Mouse (Mus musculus) CH12.LX (cell line): ENCODE measurements around the gene Med25. TPM values are rescaled to one million over a fixed set of nuclear protein-coding genes. Genes with fewer than 3 reads are reported as not detected.

Source experiments
- DNase-seq: peaks from one replicate; pipeline ENCODE4 v3.0.0-alpha.2; 2013; ENCODE audit errors: extremely low read depth
- H3K27ac ChIP-seq: 2 replicates; pipeline ENCODE4 v1.5.1; 2012; ENCODE audit warnings: low read depth, mild to moderate bottlenecking, control low read depth, moderate library complexity; ENCODE audit not compliant: insufficient read depth
- H3K27me3 ChIP-seq: replicated peaks from 2 replicates; pipeline ENCODE3; 2012; ENCODE audit warnings: inconsistent platforms
- H3K36me3 ChIP-seq, 2 experiments: replicated peaks in 1 of 2; 2 replicates each; pipeline versions ENCODE3 to v1.6.1; 2012; ENCODE audit warnings: inconsistent platforms in 1 of 2, low read length in 1 of 2, mild to moderate bottlenecking in 1 of 2, mixed read lengths in 1 of 2, moderate library complexity in 1 of 2; ENCODE audit not compliant: control insufficient read depth in 1 of 2, insufficient read depth in 1 of 2
- H3K4me1 ChIP-seq, 2 experiments: 2 replicates each; pipeline ENCODE4 v1.6.1; 2012; ENCODE audit warnings: inconsistent platforms in 1 of 2, moderate library complexity in 1 of 2; ENCODE audit not compliant: insufficient read depth in 2 of 2, control insufficient read depth in 1 of 2
- H3K4me2 ChIP-seq: 2 replicates; pipeline ENCODE4 v1.6.1; 2012; ENCODE audit warnings: low read depth, mild to moderate bottlenecking, control low read depth; ENCODE audit not compliant: poor library complexity, insufficient read depth, severe bottlenecking
- H3K4me3 ChIP-seq, 3 experiments: fragments of 150-350 bp in 1 of 3; sonication (generic) in 1 of 3; replicated peaks in 1 of 3; 2 replicates each; pipeline versions ENCODE3 to v1.5.1; 2011 to 2012; ENCODE audit warnings: low read depth in 2 of 3, low read length in 2 of 3, mild to moderate bottlenecking in 2 of 3, moderate library complexity in 2 of 3, control low read depth in 1 of 3, improper control_type of control experiment in 1 of 3, inconsistent platforms in 1 of 3, mixed read lengths in 1 of 3; ENCODE audit not compliant: poor library complexity in 1 of 3
- H3K79me2 ChIP-seq: replicated peaks from 2 replicates; pipeline ENCODE4 v1.6.1; 2012; ENCODE audit warnings: mild to moderate bottlenecking, moderate library complexity; ENCODE audit not compliant: control insufficient read depth, poor library complexity, insufficient read depth, severe bottlenecking; ENCODE audit errors: extremely low read depth
- H3K9ac ChIP-seq: 2 replicates; pipeline ENCODE4 v1.6.1; 2012; ENCODE audit warnings: low read depth, mild to moderate bottlenecking, control low read depth, moderate library complexity; ENCODE audit not compliant: insufficient read depth
- H3K9me3 ChIP-seq: replicated peaks from 2 replicates; pipeline ENCODE3; 2012; ENCODE audit warnings: low read length, inconsistent platforms, mixed read lengths
- CTCF ChIP-seq, 2 experiments: IDR thresholded peaks in 1 of 2; conservative IDR thresholded peaks in 1 of 2; 2 replicates each; pipeline ENCODE4 v1.5.1; 2011 to 2012; ENCODE audit warnings: low read depth in 2 of 2, low read length in 2 of 2, improper control_type of control experiment in 1 of 2, inconsistent platforms in 1 of 2, mild to moderate bottlenecking in 1 of 2, moderate library complexity in 1 of 2
- E2F4 ChIP-seq: IDR thresholded peaks from 2 replicates; pipeline ENCODE4 v1.6.1; 2011; ENCODE audit warnings: low read depth, low read length, improper control_type of control experiment; ENCODE audit not compliant: insufficient replicate concordance
- ELF1 ChIP-seq: IDR thresholded peaks from 2 replicates; pipeline ENCODE4 v1.6.1; 2014; ENCODE audit warnings: low read depth, mild to moderate bottlenecking, inconsistent platforms, low read length, improper control_type of control experiment
- EP300 ChIP-seq: IDR thresholded peaks from 2 replicates; pipeline ENCODE4 v1.6.1; 2011; ENCODE audit warnings: low read length, improper control_type of control experiment
- HCFC1 ChIP-seq: IDR thresholded peaks from 2 replicates; pipeline ENCODE4 v1.6.1; 2012; ENCODE audit warnings: low read depth, mild to moderate bottlenecking, inconsistent platforms, low read length, improper control_type of control experiment
- MAX ChIP-seq: IDR thresholded peaks from 2 replicates; pipeline ENCODE4 v1.6.1; 2011; ENCODE audit warnings: low read length, improper control_type of control experiment
- MAZ ChIP-seq: IDR thresholded peaks from 2 replicates; pipeline ENCODE4 v1.6.1; 2012; ENCODE audit warnings: low read depth, mild to moderate bottlenecking, inconsistent platforms, low read length, improper control_type of control experiment, moderate library complexity
- NRF1 ChIP-seq: IDR thresholded peaks from 2 replicates; pipeline ENCODE4 v1.6.1; 2014; ENCODE audit warnings: low read depth, mild to moderate bottlenecking, inconsistent platforms, low read length, improper control_type of control experiment, moderate library complexity
- POLR2A ChIP-seq: IDR thresholded peaks from 2 replicates; pipeline ENCODE4 v1.6.1; 2011; ENCODE audit warnings: low read depth, mild to moderate bottlenecking, improper control_type of control experiment, low read length
- POLR2AphosphoS2 ChIP-seq: IDR thresholded peaks from 2 replicates; pipeline ENCODE4 v1.6.1; 2011; ENCODE audit warnings: low read depth, low read length, improper control_type of control experiment
- SIN3A ChIP-seq: IDR thresholded peaks from 2 replicates; pipeline ENCODE4 v1.6.1; 2012; ENCODE audit warnings: low read length, improper control_type of control experiment, inconsistent platforms
- TCF12 ChIP-seq: IDR thresholded peaks from 2 replicates; pipeline ENCODE4 v1.6.1; 2014; ENCODE audit warnings: low read depth, mild to moderate bottlenecking, inconsistent platforms, low read length, improper control_type of control experiment
- UBTF ChIP-seq: IDR thresholded peaks from 2 replicates; pipeline ENCODE4 v1.6.1; 2012; ENCODE audit warnings: low read depth, mild to moderate bottlenecking, inconsistent platforms, low read length, improper control_type of control experiment, moderate library complexity
- ZKSCAN1 ChIP-seq: IDR thresholded peaks from 2 replicates; pipeline ENCODE4 v1.6.1; 2012; ENCODE audit warnings: low read depth, inconsistent platforms, low read length, improper control_type of control experiment, borderline replicate concordance
- ZMIZ1 ChIP-seq: IDR thresholded peaks from 2 replicates; pipeline ENCODE4 v1.6.1; 2012; ENCODE audit warnings: low read depth, mild to moderate bottlenecking, inconsistent platforms, low read length, improper control_type of control experiment
- dilution Hi-C: fragments of 300-500 bp; cut with MboI; formaldehyde crosslinking; loops from 2 replicates; pipeline ENCODE4 v1.14.3; 2020; ENCODE audit warnings: low sequenced_read_pairs; ENCODE audit not compliant: extremely low pct_unique_long_range_greater_than_20kb, extremely low pct_ligation_motif_present
- in situ Hi-C: fragments of 300-500 bp; cut with MboI; formaldehyde crosslinking; loops from 3 replicates; pipeline ENCODE4 v1.14.3; 2019; ENCODE audit warnings: low sequenced_read_pairs, low pct_ligation_motif_present, low pct_unique_long_range_greater_than_20kb, mixed read lengths
- polyA plus RNA-seq: library from polyadenylated mRNA; unstranded; fragments of >175 nt; gene quantifications from 2 replicates; pipeline ENCODE4 v1.2.1, GENCODE M21; 2012; ENCODE audit warnings: low read depth; ENCODE audit not compliant: insufficient read length
- total RNA-seq, 2 experiments: library from RNA; depleted of rRNA; stranded (reverse); fragments of 300-350 nt in 1 of 2; fragments of >200 nt in 1 of 2; gene quantifications; 2 replicates each; pipeline ENCODE4 v1.2.3; 2012 to 2014

Gene Med25
- total and polyA plus RNA-seq, 3 experiments, result 18.4 to 67.4 (median 56.7) TPM

- Histone ChIP-seq H3K4me1 (peaks cover 9 to 33% of the 10 kb centered on the region in 2 experiments), H3K9ac (no peak overlapping the region), H3K9me3 (no peaks in the 10 kb centered on the region), H3K79me2 (no peaks in the 10 kb centered on the region), H3K36me3 (peaks cover 71 to 84% of the 10 kb centered on the region in 2 experiments), H3K4me2 (no peak overlapping the region), H3K4me3 (no peak overlapping the region), H3K27me3 (no peaks in the 10 kb centered on the region), H3K27ac (no peak overlapping the region)
- TF ChIP-seq MAX (no peak), ZKSCAN1 (no peak)
- in situ Hi-C loops, result no loop called here
- dilution Hi-C loops, result no loop called here
- DNase-seq, result peak; percentile 44
Measured at GRCm38 (mm10) chr7:44901230-44901722, 8.8 kb upstream of the Med25 start.

GRCm38 (mm10) chr7:44900632-44901031 is 8.1 kb upstream of the Med25 start:
- DNase-seq, result no peak
- no peaks in the 10 kb centered on the region for H3K9me3 ChIP-seq
- TF ChIP-seq ELF1 (no peak), UBTF (no peak), E2F4 (no peak), EP300 (no peak), SIN3A (no peak), POLR2AphosphoS2 (no peak), TCF12 (no peak), POLR2A (no peak), NRF1 (no peak), HCFC1 (no peak), ZMIZ1 (no peak)
- no peaks in the 10 kb centered on the region for H3K79me2 ChIP-seq
- in situ Hi-C loops (no loop called here), dilution Hi-C loops (no loop called here)
- H3K9ac ChIP-seq, result no peak overlapping the region
- H3K4me1 ChIP-seq, result peaks cover 9 to 33% of the 10 kb centered on the region in 2 experiments
- peaks cover 65 to 78% of the 10 kb centered on the region in 2 experiments for H3K36me3 ChIP-seq
- H3K4me3 ChIP-seq, result no peak overlapping the region
- H3K27ac ChIP-seq, result no peak overlapping the region
- no peak overlapping the region for H3K4me2 ChIP-seq
- H3K27me3 ChIP-seq, result no peaks in the 10 kb centered on the region

- H3K9me3 ChIP-seq, result no peaks in the 10 kb centered on the region
- H3K27me3 ChIP-seq, result no peaks in the 10 kb centered on the region
- peak in 1 of 2 experiments; percentile 26; a peak in 1 of 4 replicates for TF ChIP-seq CTCF (conservative IDR thresholded peaks at IDR 0.05 in 1 of 2, IDR thresholded peaks at IDR 0.05 in 1 of 2; ENCODE audit: low read depth in 2 of 2, low read length in 2 of 2)
- TF ChIP-seq MAZ, result no peak
- in situ Hi-C loops (no loop called here), dilution Hi-C loops (no loop called here)
- H3K4me3 ChIP-seq, result no peak overlapping the region
- peaks cover 9 to 38% of the 10 kb centered on the region in 2 experiments for H3K4me1 ChIP-seq
- peak; percentile 29 for DNase-seq
- H3K36me3 ChIP-seq, result peaks cover 46 to 57% of the 10 kb centered on the region in 2 experiments
- H3K4me2 ChIP-seq, result no peak overlapping the region
- H3K27ac ChIP-seq, result peak overlapping the region; percentile 27; the same call in 1 of the 2 replicates
- no peaks in the 10 kb centered on the region for H3K79me2 ChIP-seq
- no peak overlapping the region for H3K9ac ChIP-seq
Measured at GRCm38 (mm10) chr7:44898607-44899006, 6.1 kb upstream of the Med25 start.
